Mouse (Mus musculus) megakaryocyte progenitor cell, adult 5-6 weeks (primary cell): ENCODE measurements around the gene Pdss2. TPM values are rescaled to one million over a fixed set of nuclear protein-coding genes. Genes with fewer than 3 reads are reported as not detected.
A peak's percentile ranks its signal among the peaks of the same experiment; 100 is the strongest.

Experiments
- ATAC-seq: replicated peaks from 2 replicates; pipeline ENCODE4 v1.8.0; 2016; ENCODE audit warnings: mild to moderate bottlenecking, moderate TSS enrichment, inconsistent platforms; ENCODE audit not compliant: poor library complexity
- total RNA-seq, 2 experiments: library from RNA; stranded (forward) in 1 of 2; stranded (reverse) in 1 of 2; fragments of 157-497, 149-512 nt in 1 of 2; fragments of 200-1000 nt in 1 of 2; gene quantifications; 2 replicates each; pipeline versions ENCODE4 v1.2.3 to v1.2.4; 2015 to 2017

Gene Pdss2
- total RNA-seq, 2 experiments from 2014 or later, result 10.3 to 23.7 TPM

DNA sequence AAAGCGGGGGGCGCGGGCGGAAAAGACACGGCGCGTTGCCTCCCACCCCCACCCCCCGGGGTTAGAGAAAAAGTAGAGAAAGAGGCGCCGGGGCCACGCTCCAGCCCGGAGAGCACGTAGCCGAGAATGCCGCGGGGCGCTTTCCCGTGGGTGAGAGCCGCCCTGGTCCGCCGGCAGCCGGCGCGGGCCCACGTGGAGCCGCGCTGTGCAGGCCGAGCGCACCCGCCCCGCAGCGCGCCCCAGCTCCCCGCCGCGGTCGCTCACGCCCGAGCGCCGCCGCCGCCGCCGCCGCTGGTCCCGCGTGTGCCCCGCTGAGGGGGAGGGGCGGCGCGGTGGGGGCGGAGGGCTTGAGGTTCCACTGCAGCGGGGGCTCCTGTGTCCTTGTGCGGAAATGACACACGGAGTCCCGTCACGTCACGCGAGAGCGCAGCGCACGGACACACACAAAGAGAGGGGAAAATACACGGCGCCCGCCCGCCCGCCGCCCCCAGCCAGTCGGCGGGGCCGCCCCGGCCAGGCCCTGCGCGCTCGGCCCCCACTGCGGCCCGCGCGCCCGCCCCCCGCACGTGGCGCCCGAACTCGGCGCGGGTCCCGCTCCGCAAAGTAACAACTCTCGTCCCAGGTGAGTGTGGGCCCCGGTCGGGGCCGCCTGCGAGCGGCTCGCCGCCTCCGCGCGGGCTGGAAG, 257.6 kb downstream of the Pdss2 start, which contains the start of gene Bend3:
Bend3 (plus strand) TSS at position 81 of the 685 bp plus-strand sequence.
- ATAC-seq, result peak; percentile 12; the same call in 1 of the 2 replicates

DNA sequence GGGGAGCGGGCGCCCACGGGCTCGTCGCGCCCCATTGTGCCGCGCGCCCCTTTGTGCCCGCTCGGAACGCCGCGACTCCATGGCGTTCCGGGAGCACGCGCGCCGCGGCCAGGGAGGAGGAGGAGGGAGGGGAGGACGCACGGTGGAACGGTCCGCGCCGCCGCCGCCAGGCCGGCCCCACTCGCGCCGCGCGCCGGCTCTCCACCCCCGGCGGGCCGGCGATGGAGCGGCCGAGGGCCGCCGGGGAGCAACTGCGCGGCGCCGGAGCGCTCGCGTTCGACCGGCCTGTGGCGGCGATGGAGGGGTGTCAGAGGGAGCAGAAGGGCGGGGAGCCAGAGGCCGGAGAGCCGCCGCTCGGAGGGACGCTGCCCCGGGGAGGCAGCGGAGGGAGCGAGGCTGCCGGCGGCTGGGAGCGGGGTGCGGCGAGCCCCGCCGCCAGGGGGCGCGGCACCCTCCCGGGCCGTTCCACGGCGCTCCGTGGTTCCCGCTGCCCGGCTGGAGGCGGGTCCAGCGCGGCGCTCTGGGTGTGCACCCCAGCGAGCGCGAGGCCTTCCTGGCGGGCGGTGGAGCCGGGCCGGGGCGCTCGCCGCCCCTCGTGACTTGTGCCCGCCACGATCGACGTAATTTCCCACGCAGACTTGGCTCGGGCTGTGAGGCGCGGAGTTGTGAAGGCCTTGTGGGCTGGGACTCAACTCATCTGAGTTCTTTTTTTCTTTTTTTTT, 258.3 kb downstream of the Pdss2 start:
- ATAC-seq, result peak; percentile 83

DNA sequence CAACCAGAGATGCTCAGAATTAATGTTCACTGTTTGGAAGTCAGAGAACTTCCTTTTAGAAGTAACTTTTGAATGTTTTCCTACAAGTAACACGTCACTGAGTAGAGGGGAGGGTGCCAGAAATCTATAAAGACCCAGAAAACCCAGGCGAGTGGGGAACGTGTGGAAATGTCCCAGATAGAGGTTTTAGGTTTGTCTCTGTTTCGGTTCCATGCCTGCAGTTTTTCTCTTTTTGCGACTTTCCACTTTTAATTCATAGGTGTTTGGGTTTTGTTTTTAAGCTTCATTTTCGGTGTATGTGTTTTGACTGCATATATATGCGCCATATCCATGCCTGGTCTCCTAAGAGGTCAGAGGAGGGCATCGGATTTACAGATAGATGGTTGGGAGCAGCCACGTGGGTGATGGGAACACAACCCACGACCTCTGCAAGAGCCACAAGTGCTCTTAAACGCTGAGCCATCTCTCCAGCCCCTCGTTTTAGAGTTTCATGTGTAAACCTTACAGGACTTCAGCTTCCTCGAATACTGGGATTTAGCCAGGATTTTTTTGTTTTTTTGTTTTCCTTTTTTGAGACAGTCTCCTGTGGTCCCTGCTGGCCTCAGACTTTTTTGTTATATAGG, 259.1 kb downstream of the Pdss2 start:
- ATAC-seq, result no peak

DNA sequence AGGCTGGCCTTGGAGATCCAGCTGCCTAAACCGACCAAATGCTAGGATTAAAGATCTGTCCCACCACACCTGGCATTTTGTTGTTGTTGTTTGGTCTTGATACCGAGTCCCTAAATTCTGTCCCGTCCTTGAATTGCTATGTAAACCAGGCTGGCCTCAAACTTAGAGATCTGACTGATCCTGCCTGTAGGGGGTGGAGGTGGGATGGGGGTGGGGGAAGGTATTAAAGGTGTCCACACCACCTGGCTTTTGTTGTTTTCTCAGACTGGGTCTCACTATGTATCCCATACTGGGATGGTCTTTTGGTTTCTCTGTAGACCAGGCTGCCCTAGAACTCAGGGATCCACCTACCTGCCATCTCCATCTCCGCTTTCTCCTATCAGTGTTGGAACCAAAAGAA, 259.9 kb downstream of the Pdss2 start:
- no peak for ATAC-seq

DNA sequence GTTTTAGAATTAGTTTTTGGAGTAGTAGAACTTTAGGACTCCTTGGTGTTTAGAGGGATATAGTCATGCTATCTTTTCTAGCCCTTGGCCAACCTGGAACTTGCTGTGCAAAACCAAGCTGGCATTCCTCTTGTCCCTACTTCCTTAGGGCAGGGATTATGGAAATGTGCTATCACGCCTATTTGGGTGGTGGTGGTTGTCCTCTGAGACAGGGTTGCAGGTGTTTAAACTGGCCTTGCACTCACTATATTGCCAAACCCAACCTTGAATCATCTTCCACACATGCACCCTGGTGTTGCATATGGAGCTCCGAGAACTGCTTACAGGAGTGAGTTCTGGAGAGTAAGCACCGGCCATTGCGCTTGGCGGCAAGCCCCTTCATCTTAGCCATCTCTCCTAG, 260.7 kb downstream of the Pdss2 start:
- ATAC-seq, result no peak

DNA sequence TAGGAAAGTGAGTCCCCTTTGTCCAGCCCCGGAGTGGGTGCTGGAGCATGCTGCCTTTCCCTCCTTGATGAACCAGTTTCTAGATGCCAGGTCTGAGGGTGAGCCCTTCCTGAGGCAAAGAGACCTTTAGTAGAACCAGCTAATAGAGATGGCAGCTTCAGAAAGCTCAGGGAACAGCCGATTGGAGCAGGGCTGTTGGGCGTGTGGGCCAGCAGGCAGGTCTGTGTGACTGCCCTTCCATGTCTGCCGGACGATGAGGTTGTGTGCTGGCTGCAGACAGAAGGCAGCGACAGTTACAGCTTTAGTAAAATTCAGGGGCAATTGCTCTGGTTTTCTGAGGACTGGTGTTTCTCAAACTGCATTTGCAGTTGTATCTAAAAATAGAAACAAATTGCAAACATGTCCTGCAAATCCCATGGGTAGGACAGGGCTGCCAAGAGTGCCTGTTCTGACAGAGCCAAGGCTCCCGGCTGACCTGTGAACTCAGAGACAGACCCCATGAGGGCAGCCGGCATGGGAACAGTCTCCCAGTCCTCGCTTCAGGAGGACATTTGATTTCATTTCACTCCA, 262.2 kb downstream of the Pdss2 start:
- ATAC-seq, result no peak

DNA sequence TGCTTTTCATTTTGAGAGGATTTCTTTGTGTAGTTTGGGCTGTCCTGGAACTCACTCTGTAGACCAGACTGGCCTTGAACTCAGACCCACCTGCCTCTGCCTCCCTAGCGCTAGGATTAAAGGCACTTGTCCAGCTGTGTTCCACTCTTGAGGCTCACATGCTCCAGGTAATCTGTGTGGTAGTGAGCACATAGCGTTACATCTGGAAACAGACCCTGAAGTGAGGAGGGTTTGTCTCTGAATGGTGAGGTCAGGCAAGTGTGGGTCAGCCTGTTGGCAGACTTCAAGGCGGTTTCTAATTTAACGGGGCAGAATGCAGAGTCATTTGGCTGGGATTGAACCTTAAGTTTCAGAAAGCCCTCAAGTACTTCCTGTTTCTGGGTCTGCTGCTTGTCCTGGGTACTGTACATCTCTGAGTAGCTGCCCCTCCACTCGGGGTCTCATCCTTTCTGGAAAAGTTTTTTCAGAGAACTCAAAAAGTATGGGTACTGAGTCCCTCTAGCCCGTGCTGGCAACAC, 264.5 kb downstream of the Pdss2 start:
- ATAC-seq, result no peak

DNA sequence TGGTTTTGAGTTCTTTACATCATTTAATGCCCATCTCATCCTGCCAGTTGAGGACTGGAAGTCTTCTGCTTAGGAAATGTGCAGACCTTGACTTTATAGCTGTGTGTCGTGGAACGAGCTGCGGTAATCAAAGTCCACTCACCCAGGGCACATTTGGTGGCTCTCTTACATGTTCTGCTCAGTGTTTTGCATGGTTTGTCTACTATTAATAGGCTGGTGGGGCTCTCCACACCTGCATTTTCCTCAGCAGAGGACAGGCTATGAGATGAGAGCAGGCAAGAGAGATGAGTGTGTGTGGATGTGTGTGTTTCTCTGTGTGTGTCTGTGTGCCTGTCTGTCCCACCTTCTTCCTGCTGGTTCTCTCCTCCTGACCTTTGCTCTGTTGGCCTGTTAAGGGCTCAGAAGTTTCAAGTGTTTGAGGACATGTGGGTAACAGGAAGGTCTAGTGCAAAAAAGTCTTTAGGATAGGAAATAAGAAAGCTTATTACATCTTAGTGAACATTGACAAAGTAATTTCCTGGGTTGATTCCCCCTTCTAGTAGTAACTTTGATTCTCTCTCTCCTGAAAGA, 266.2 kb downstream of the Pdss2 start:
- no peak for ATAC-seq

DNA sequence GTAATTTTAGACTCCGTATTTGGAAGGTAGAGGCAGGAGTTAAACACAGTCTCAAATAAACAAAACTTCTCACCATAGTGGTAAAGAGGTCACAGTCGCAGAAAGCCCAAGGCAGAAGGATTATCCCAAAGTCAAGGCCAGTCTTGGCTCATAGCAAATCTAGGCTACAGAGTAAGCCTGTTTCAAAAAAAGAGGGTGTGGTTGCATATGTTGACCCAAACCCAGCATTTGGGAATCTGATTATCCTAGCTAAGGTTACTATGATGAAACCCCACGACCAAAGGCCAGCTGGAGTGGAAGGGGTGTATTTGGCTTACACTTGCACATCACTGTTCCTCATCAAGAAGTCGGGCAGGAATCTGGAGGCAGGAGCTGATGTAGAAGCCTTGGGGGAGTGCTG, 267.0 kb downstream of the Pdss2 start:
- ATAC-seq, result no peak

DNA sequence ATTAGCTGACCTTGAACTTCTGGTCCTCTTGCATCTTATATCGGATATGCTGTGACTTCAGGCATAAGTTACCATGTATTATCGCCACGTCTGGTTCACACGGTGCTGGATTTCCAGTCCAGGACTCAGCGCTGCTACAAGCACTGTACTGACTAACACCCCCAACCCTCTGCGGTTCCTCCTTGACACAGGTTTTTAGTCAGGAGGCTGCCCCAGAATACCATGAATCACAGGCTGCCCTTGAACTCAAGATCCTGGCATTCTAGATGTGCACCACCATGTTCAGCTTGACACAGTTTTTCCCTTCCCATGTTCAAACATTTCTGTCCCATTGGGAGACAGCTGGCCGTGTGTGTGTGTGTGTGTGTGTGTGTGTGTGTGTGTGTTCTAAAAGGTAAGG, 267.9 kb downstream of the Pdss2 start:
- no peak for ATAC-seq

DNA sequence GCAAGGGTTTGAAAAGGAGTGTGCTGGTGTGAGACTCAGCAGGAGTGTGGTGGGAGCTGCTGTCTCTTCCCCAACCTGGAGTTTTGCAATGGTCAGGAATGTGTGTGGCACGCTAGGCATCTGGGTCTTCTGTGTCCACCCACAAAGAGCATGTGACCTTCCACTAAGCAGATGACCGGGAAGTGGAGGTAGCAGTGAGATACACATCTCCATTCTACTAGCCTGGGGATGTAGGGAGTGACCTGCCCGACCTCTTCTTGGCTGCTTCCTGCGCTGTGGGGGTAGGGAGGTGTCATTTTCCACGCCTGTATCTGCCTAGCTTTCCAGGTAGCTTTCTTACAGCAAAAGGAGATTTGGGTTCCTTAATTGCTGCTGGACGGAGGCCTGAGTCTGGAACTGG, 268.3 kb downstream of the Pdss2 start:
- no peak for ATAC-seq

DNA sequence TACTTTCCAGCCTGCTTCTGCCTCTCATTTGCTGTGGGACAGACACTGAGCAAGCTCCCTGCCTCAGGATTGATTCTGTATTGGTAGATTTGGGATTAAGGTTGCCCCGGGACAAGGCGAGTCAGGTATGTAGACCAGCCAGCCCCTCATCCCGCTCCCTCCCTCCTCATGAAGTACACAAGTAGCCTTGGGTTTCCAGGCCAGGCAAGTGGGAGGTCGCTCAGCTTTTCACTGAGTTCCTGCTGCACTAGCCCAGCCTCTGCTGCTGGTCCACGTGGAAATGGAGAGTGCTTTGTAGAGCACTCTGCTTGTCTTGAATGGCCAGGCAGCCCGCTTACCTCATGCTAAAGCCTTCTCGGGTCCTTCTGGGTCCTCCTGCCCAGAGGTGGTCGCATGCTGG, 268.7 kb downstream of the Pdss2 start:
- ATAC-seq, result no peak

DNA sequence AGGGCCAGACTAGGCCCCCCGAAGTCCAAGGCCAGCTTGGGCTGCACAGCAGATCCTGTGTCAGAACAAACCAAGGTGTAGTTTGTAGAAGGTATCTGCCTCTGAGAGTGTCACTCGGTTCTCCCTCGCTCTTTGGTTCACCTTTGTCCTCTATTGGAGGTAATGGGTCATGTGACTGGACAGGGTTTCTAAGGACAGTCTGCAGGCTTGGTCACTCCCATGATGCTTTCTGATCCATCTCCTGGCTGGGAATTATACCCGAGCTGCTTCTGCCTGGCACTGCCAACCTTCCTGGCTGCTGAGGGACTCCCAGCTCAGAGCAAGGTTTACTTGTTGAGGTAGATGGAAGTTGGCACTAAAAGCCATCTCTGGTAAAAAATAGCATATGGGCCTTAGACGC, 269.6 kb downstream of the Pdss2 start:
- ATAC-seq, result no peak

DNA sequence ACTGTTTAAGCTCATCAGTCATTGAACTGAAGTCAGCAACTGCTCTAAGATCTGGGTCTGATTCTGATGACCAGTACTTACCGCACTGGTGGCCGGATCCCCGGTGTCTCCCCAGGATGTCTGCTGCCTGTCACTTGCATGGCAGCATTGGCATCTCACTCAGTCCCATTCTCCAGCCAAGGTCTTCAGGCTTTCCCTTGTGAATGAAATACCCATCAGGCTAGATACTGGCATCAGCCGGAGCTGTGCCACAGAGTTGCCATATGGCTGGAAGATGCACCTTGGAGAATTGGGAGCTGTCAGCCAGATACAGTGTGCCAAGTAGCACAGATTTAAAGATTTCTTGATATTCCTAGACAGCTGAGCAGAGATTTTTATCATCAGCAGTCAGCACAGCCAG, 281.3 kb downstream of the Pdss2 start:
- ATAC-seq, result no peak

DNA sequence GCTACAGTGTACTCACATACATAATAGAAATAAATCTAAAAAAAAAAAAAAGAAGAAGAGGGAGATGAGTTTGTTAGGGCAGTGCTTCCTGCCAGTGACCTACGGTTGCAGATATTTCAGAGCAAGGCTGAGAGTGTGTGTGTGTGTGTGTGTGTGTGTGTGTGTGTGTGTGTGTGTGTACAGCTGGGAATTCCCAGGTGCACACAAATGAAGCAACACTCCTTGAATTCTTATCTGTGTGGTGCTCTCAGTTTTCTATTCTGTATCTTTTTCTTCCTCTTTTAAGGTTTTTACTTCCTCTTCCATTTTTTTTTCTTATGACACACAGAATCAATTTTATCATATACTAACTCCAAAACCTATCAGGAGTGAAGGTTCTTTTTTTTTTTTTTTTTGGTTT, 283.0 kb downstream of the Pdss2 start:
- ATAC-seq, result no peak; the same call in 1 of the 2 replicates

DNA sequence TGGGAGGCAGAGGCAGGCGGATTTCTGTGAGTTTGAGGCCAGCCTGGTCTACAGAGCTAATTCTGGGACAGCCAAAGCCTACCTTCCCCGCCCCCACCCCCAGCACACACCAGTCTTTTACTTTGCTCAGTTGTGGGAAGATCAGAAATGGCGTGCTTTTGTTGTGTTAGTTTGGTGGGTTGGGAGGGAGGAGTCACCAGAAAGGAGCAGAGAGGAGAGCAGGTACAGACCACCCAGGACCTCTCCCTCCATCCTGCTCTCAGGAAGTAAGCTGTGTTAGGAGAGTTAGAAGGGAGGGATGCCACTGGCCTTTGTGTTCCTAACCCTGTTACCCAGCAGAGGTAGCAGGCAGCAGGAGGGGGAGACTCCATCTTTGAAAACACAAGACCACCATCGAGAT, 285.8 kb downstream of the Pdss2 start:
- ATAC-seq, result no peak

DNA sequence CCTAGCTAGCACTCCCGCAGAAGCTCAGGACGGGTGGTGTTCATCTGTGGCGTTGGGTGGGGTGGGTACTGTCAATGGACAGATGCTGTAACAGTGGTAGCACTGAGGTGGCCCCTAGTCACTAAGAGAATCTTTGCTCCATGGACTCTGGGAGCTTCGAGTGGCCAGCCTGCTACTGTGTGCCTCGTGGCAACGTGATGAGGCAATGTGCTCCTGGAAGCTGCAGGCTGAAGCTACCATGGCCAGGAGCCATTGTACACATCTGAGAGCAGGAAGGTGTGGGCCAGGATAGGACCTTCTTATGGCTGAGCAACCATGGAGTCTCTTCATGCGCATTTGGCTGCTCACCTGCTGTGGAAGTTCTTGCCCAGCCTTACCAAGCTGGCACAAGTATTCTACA, 287.9 kb downstream of the Pdss2 start:
- ATAC-seq, result no peak

DNA sequence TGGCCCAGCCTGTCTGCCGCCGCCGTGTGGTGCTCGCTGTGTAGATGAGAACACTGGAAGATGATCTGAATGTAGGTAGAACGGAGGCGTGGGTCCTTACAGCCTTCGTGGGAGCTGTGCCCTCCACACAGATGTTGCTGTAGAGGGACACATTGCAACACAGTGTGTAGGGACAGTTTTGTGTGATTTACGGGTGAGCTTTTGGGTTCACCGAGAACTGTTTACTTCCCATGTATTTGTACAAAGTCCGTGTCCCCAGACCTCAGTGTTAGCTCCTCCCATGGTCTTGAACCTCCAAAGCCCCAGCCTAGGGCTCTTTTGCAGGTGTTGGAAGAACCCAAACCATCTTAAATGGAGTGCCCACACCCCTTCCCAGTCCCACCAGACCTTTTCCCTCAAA, 291.7 kb downstream of the Pdss2 start:
- ATAC-seq, result no peak
